Mouse (Mus musculus) thymus, adult 2 months (tissue): Measurements from ENCODE around the gene Cfap97d2. TPM values are rescaled to one million over a fixed set of nuclear protein-coding genes. Genes with fewer than 3 reads are reported as not detected.

Source experiments
- DNase-seq: peaks from one replicate; pipeline ENCODE4 v3.0.0; 2021
- H3K27ac ChIP-seq: fragments of 200-500 bp; 2 replicates; pipeline ENCODE4 v1.5.1; 2012; ENCODE audit warnings: low read length, control low read depth; ENCODE audit not compliant: control insufficient read depth, insufficient read depth
- H3K27me3 ChIP-seq: fragments of 200-500 bp; 2 replicates; pipeline ENCODE4 v1.6.1; 2012; ENCODE audit warnings: mild to moderate bottlenecking, low read length, moderate library complexity, mixed read lengths; ENCODE audit not compliant: control insufficient read depth, insufficient read depth
- H3K36me3 ChIP-seq: fragments of 200-500 bp; 2 replicates; pipeline ENCODE4 v1.6.1; 2012; ENCODE audit warnings: mild to moderate bottlenecking, low read length, moderate library complexity; ENCODE audit not compliant: control insufficient read depth, insufficient read depth
- H3K4me1 ChIP-seq: fragments of 200-500 bp; replicated peaks from 2 replicates; pipeline ENCODE4 v1.6.1; 2012; ENCODE audit warnings: low read length; ENCODE audit not compliant: control insufficient read depth, insufficient read depth
- H3K4me3 ChIP-seq: fragments of 200-500 bp; 2 replicates; pipeline ENCODE4 v1.5.1; 2012; ENCODE audit warnings: mild to moderate bottlenecking, low read length, control low read depth, moderate library complexity; ENCODE audit not compliant: control insufficient read depth, insufficient read depth
- CTCF ChIP-seq: fragments of 200-500 bp; IDR thresholded peaks from 2 replicates; pipeline ENCODE4 v1.5.1; 2012; ENCODE audit warnings: mild to moderate bottlenecking, control low read depth, low read length, moderate library complexity, borderline replicate concordance; ENCODE audit not compliant: control insufficient read depth, poor library complexity, insufficient read depth; ENCODE audit errors: extremely low read depth
- POLR2A ChIP-seq: fragments of 200-500 bp; IDR thresholded peaks from 2 replicates; pipeline ENCODE4 v1.6.1; 2012; ENCODE audit warnings: mild to moderate bottlenecking, low read length, control low read depth, moderate library complexity; ENCODE audit not compliant: control insufficient read depth, poor library complexity, insufficient read depth; ENCODE audit errors: extremely low read depth
- WGBS: fragments of 180-500 bp; shearing (Covaris S2); methylation state at CpG from one replicate; pipeline ENCODE4 v1.1.7; 2018; 5-methylcytosine and 5-hydroxymethylcytosine counted together
- polyA plus RNA-seq: library from polyadenylated mRNA; depleted of rRNA; stranded (reverse); fragments of >200 nt; gene quantifications from 2 replicates; pipeline ENCODE4 v1.2.3, GENCODE M21; 2012

Cfap97d2 gene
- polyA plus RNA-seq, 1 experiment, result not detected

- no peak overlapping the region for H3K4me3 ChIP-seq
- H3K36me3 ChIP-seq, result no peaks in the 10 kb centered on the region
- no peak overlapping the region for H3K27ac ChIP-seq
- no peaks in the 10 kb centered on the region for H3K27me3 ChIP-seq
- H3K4me1 ChIP-seq, result peaks cover 11% of the 10 kb centered on the region
- WGBS, result 72% methylated on average over 3 of the region's 3 CpGs
- no peak for TF ChIP-seq CTCF
- TF ChIP-seq POLR2A, result no peak
- no peak for DNase-seq
These were observed 41.9 kb downstream of the Cfap97d2 start for GRCm38 (mm10) chr8:13747626-13748025.

GRCm38 (mm10) chr8:13753680-13754079 lies 48.0 kb downstream of the Cfap97d2 start:
- no peaks in the 10 kb centered on the region for H3K27me3 ChIP-seq
- 20% methylated on average over 2 of the region's 2 CpGs for WGBS
- peak; percentile 84 for DNase-seq
- 0 out of 2 replicates have a peak, but pooled peaks cover 7% of the 10 kb centered on the region for H3K4me1 ChIP-seq
- no peak for TF ChIP-seq CTCF
- TF ChIP-seq POLR2A, result no peak
- no peak overlapping the region for H3K27ac ChIP-seq
- H3K36me3 ChIP-seq, result no peaks in the 10 kb centered on the region
- H3K4me3 ChIP-seq, result no peak overlapping the region

- H3K27me3 ChIP-seq, result no peaks in the 10 kb centered on the region
- H3K36me3 ChIP-seq, result peaks cover 8% of the 10 kb centered on the region; the same call in 1 of the 2 replicates
- no peak overlapping the region for H3K4me3 ChIP-seq
- WGBS, result 87% methylated on average over 7 of the region's 7 CpGs
- TF ChIP-seq POLR2A (no peak), CTCF (no peak)
- DNase-seq, result no peak
- H3K4me1 ChIP-seq, result 0 out of 2 replicates have a peak, but pooled peaks cover 7% of the 10 kb centered on the region
- no peak overlapping the region for H3K27ac ChIP-seq
These were observed 50.8 kb downstream of the Cfap97d2 start for GRCm38 (mm10) chr8:13756480-13756879.

DNA sequence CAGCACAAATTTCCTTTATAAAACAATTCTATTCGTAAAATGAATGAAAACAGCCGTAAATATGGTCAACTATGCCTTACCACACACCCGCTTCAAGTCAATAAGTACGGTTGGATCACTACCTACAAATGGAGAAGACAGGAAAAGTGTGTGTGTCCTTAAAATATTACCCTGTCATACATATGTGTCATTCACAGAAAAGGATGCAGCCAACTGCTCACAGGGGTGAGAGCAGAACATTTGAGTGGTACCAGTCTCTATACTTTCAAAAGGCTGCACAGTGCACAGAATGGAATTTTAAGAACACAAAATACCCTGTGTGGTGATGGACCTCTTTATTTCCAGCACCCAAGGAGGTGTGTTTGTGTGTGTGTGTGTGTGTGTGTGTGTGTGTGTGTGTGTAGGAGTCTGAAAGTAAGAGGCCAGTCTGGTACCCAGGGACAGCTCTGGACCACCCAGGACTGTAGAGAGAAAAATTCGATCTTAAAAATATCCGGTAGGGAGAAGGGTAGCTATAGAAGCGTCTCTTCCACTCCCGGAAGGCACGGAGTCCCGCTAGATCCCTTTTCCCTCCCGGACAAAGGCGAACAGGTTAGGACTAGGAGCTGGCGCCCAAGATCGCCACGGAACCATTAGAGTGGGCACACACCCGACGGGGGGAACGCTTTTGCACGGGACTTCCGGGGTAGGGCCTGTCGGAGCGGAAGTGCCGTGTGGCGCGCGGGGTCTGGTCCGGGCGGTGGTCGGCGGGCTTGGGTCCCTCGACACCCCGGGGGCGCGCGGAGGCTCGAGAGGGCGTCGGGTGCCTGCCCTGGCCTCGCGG lies 51.5 kb downstream of the Cfap97d2 start, which contains the start of gene Cdc16:
TSS of gene Cdc16 (plus strand) at position 695 of the 823 bp plus-strand sequence.
- peak; percentile 91 for DNase-seq
- 10% methylated on average over 40 of the region's 40 CpGs for WGBS
- peak; percentile 43; the same call in 1 of the 2 replicates for TF ChIP-seq POLR2A
- TF ChIP-seq CTCF, result no peak
- peak within 1 kb of the TSS; percentile 99 for H3K4me3 ChIP-seq
- H3K27ac ChIP-seq, result peak within 1 kb of the TSS; percentile 23
- 0 out of 2 replicates have a peak, but pooled peaks cover 7% of the 10 kb centered on the region for H3K4me1 ChIP-seq
- H3K27me3 ChIP-seq, result no peaks in the 10 kb centered on the region
- peaks cover 10% of the 10 kb centered on the region for H3K36me3 ChIP-seq

- no peaks in the 10 kb centered on the region for H3K27me3 ChIP-seq
- H3K27ac ChIP-seq, result peak overlapping the region; percentile 20
- H3K36me3 ChIP-seq, result peaks cover 19% of the 10 kb centered on the region
- 0 out of 2 replicates have a peak, but pooled peaks cover 7% of the 10 kb centered on the region for H3K4me1 ChIP-seq
- peak overlapping the region; percentile 99 for H3K4me3 ChIP-seq
- TF ChIP-seq POLR2A, result no peak
- TF ChIP-seq CTCF, result no peak
- DNase-seq, result peak; percentile 56
- WGBS, result under 1% methylated on average over 38 of the region's 38 CpGs
These were observed 52.4 kb downstream of the Cfap97d2 start for GRCm38 (mm10) chr8:13757805-13758727.

DNA sequence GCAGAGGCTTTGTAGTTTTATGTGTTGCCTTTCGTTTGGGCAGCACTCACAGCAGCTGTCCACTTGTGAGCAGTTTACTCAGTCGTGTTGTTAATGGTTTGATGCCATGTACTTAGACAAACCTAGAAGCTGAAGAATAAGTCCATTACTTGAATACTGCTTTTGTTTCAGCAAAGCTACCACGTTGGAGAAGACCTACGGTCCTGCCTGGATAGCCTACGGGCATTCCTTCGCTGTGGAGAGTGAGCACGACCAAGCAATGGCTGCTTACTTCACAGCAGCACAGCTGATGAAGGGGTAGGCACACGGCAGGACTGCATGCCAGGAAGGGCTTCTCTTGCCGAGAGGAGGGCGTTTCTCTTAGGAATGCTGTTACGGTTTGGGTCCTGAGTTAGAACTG lies 63.5 kb downstream of the Cfap97d2 start:
- H3K27ac ChIP-seq, result no peak overlapping the region
- no peak for DNase-seq
- TF ChIP-seq CTCF (no peak), POLR2A (no peak)
- no peaks in the 10 kb centered on the region for H3K4me1 ChIP-seq
- H3K4me3 ChIP-seq, result no peak overlapping the region
- H3K27me3 ChIP-seq, result no peaks in the 10 kb centered on the region
- WGBS, result 95% methylated on average over 11 of the region's 11 CpGs
- peaks cover 96% of the 10 kb centered on the region for H3K36me3 ChIP-seq
